ENCODE assay signal across 8 mouse cellular contexts in genomic region chrX:106015571-106016322, GRCm38 (mm10). TPM values are rescaled to one million over a fixed set of nuclear protein-coding genes. Genes with fewer than 3 reads are reported as not detected.
DNase-seq lines count a peak whose midpoint lies in the region; ATAC-seq lines count a peak whose summit lies in the region.

Gene Cox7b, plus strand, starts transcription at chrX:106015700.

- peaks cover 7% of the 10 kb centered on the region for H3K27me3 ChIP-seq in megakaryocyte, embryonic 14.5 days (replicated peaks)

- no peaks in the 10 kb centered on the region for H3K9me3 ChIP-seq in megakaryocyte, embryonic 14.5 days

- peaks cover 25% of the 10 kb centered on the region for H3K36me3 ChIP-seq in megakaryocyte, embryonic 14.5 days (replicated peaks; ENCODE audit: low read length)

- peak; percentile 61 for ATAC-seq in inflammation-experienced regulatory T-cells, adult 6 months

- peaks cover 18% of the 10 kb centered on the region; the same call in 1 of the 2 replicates for H3K4me1 ChIP-seq in megakaryocyte, embryonic 14.5 days

- DNase-seq in adrenal gland, postnatal 10 days: peak; percentile 78
- peak; percentile 78 for DNase-seq in embryo, embryonic 11.5 days (ENCODE audit: low read depth, low spot score)
- peak; percentile 56 for DNase-seq in gastrocnemius, postnatal 25 days
- DNase-seq in left cerebral cortex, adult 9 months (ENCODE audit: low spot score in 2 of 2): peak; percentile 62 to 78
- DNase-seq in right cerebral cortex, postnatal 10 days (ENCODE audit: low spot score in 2 of 2): peak; percentile 87 to 90
- peak; percentile 49 to 69 for DNase-seq in urinary bladder, postnatal 4 days (ENCODE audit: low spot score in 2 of 2)

- peak within 1 kb of the TSS; percentile 94 for H3K4me3 ChIP-seq in megakaryocyte, embryonic 14.5 days (replicated peaks)

RNA-seq across cellular contexts. Expression of gene Cox7b, which starts in this region (rescaled TPM):
- 100 to 1,000 TPM; 959 to 981 TPM for total RNA-seq in adrenal gland, postnatal 10 days (2021)
- total RNA-seq in gastrocnemius, postnatal 25 days (2021): 100 to 1,000 TPM; 923 to 928 TPM
- 100 to 1,000 TPM; 180 to 388 (median 345) TPM for polyA plus RNA-seq in inflammation-experienced regulatory T-cells, adult 6 months (2017; shearing (Covaris generic))
- 5.5 and 18.9 TPM in 2 replicates for polyA plus RNA-seq in megakaryocyte, embryonic 14.5 days (2012; ENCODE audit: insufficient read depth, low replicate concordance)

Comparison
In these comparisons a context has a peak if more than half of its experiments do, and no peak if none do; other contexts are left out.
1. Peak in every context shown above with its lines: DNase-seq, ATAC-seq and H3K4me3 ChIP-seq.